Mouse (Mus musculus): ENCODE results near the gene Trpm8. TPM values are rescaled to one million over a fixed set of nuclear protein-coding genes. Genes with fewer than 3 reads are reported as not detected.

Gene Trpm8
- polyA plus RNA-seq, 1 experiment from 2014 or later, result not detected

DNA sequence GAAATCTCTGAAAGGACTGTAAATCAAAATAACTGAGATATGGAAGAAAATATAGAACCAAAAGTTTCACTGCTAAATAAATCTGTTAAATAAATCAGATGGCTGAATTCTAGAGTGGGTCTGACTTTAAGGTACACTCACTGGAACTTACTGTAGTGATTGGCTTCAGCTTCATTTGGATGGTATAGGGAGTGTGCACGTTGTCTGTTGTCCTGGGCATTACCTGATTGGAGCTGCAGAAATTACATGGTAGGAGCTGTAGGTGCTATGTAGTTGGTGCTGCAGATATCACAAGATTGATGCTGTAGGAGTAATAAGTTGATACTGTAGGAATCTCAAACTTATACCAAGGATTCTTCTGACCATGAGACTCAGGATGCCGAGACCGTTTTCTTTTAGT, 32.9 kb downstream of the Trpm8 start:
- H3K9me3 ChIP-seq, result peaks cover 45% of the 10 kb centered on the region

GRCm38 (mm10) chr1:88317279-88317678, 39.8 kb downstream of the Trpm8 start:
- no peaks in the 10 kb centered on the region for H3K4me1 ChIP-seq
- no peak overlapping the region for H3K9ac ChIP-seq
- WGBS, result 89% methylated on average over 1 of the region's 1 CpGs
- no peak overlapping the region for H3K4me3 ChIP-seq
- no peaks in the 10 kb centered on the region for H3K36me3 ChIP-seq
- ATAC-seq (ENCODE audit: insufficient number of reproducible peaks, insufficient read depth, low FRiP score, low TSS enrichment), result no peak
- H3K27me3 ChIP-seq, result no peaks in the 10 kb centered on the region
- no peak overlapping the region for H3K27ac ChIP-seq
- H3K4me2 ChIP-seq (replicated peaks), result no peak overlapping the region
- no peaks in the 10 kb centered on the region for H3K9me3 ChIP-seq

More for the DNA sequence above, 32.9 kb downstream of the Trpm8 start:
- Histone ChIP-seq H3K27ac (no peak overlapping the region), H3K27me3 (no peaks in the 10 kb centered on the region), H3K4me3 (no peak overlapping the region), H3K4me2 (replicated peaks) (no peak overlapping the region), H3K9ac (no peak overlapping the region), H3K36me3 (no peaks in the 10 kb centered on the region), H3K4me1 (no peaks in the 10 kb centered on the region)
- 67% methylated on average over 3 of the region's 3 CpGs for WGBS
- ATAC-seq (ENCODE audit: insufficient number of reproducible peaks, insufficient read depth, low FRiP score, low TSS enrichment), result 0 out of 2 replicates have a peak, but pooled peaks have one; percentile 48

GRCm38 (mm10) chr1:88318531-88319060, 41.1 kb downstream of the Trpm8 start:
- no peak overlapping the region for H3K27ac ChIP-seq
- H3K4me3 ChIP-seq, result no peak overlapping the region
- H3K27me3 ChIP-seq, result no peaks in the 10 kb centered on the region
- no peak for ATAC-seq (ENCODE audit: insufficient number of reproducible peaks, insufficient read depth, low FRiP score, low TSS enrichment)
- no peaks in the 10 kb centered on the region for H3K36me3 ChIP-seq
- H3K9me3 ChIP-seq, result no peaks in the 10 kb centered on the region
- no peak overlapping the region for H3K9ac ChIP-seq
- no peaks in the 10 kb centered on the region for H3K4me1 ChIP-seq
- H3K4me2 ChIP-seq (replicated peaks), result no peak overlapping the region
- WGBS, result 76% methylated on average over 6 of the region's 6 CpGs

GRCm38 (mm10) chr1:88320821-88321395, 43.4 kb downstream of the Trpm8 start:
- H3K9ac ChIP-seq, result no peak overlapping the region
- no peaks in the 10 kb centered on the region for H3K36me3 ChIP-seq
- H3K4me2 ChIP-seq (replicated peaks), result no peak overlapping the region
- 73% methylated on average over 7 of the region's 7 CpGs for WGBS
- no peaks in the 10 kb centered on the region for H3K4me1 ChIP-seq
- no peak overlapping the region for H3K4me3 ChIP-seq
- ATAC-seq (ENCODE audit: insufficient number of reproducible peaks, insufficient read depth, low FRiP score, low TSS enrichment), result no peak
- H3K9me3 ChIP-seq, result no peaks in the 10 kb centered on the region
- H3K27ac ChIP-seq, result no peak overlapping the region
- H3K27me3 ChIP-seq, result no peaks in the 10 kb centered on the region

DNA sequence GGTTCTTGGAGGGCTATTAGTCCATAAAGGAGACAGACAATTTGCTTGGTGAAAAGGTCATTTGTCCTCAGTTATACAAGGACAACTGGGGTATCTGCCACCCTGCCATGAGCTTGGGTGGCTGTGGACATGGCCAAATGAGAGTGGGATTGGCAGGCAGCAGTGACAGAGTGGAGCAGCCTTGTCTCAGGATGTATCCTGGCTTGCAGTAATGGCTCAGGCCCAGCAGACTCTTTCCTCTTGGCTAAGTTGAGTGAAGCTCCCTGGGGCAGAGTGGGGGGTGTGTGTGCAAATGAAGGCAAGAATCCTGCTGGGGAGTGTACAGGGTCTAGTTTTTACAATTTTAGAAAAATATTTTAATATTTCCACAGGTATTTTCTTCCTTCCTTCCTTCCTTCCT, 44.7 kb downstream of the Trpm8 start:
- no peak overlapping the region for H3K27ac ChIP-seq
- no peaks in the 10 kb centered on the region for H3K27me3 ChIP-seq
- no peak overlapping the region for H3K4me3 ChIP-seq
- H3K36me3 ChIP-seq, result no peaks in the 10 kb centered on the region
- ATAC-seq (ENCODE audit: insufficient number of reproducible peaks, insufficient read depth, low FRiP score, low TSS enrichment), result no peak
- no peak overlapping the region for H3K9ac ChIP-seq
- no peaks in the 10 kb centered on the region for H3K4me1 ChIP-seq
- no peaks in the 10 kb centered on the region for H3K9me3 ChIP-seq
- H3K4me2 ChIP-seq (replicated peaks), result no peak overlapping the region

DNA sequence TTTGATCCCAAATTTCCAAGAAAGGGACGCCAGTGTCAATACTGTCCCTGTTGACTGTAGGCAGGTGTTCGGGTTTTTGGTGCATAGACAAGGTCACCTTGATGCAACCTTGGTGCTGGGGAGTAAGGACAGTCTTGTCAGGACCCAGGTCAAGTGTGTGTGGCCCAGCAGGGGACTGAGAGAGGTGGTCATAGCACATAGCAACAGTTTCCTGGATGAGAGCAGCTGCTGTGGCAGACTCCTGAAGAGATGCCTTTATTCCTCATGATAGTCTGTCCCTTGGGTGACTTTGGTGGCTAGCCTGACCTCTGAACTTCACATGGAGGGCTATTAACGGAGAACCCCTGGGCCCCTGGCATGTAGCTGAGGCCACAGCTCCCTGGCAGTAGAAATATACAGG, 45.6 kb downstream of the Trpm8 start:
- Histone ChIP-seq H3K9me3 (no peaks in the 10 kb centered on the region), H3K36me3 (no peaks in the 10 kb centered on the region), H3K27ac (no peak overlapping the region), H3K4me1 (no peaks in the 10 kb centered on the region), H3K4me3 (no peak overlapping the region), H3K9ac (no peak overlapping the region), H3K4me2 (replicated peaks) (no peak overlapping the region), H3K27me3 (no peaks in the 10 kb centered on the region)
- ATAC-seq (ENCODE audit: insufficient number of reproducible peaks, insufficient read depth, low FRiP score, low TSS enrichment), result no peak
- WGBS, result 72% methylated on average over 3 of the region's 3 CpGs

DNA sequence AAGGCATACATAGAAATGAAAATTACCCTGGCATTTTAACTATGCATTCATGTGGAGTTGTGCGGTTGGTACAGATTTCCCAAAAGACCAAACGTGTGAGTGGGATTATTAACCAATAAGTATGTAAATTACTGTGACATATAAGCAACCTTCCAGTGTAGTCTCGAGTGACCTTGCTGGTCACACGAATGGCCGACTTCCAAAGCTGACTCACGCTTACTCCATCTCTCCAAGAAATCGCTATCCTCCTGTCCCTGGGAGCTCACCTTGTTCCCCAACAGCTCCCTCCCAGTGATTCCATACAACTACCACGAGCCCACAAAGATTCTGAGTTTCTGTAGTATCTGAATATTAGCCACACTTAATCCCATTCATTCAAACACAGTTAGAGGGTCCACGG, 62.0 kb downstream of the Trpm8 start:
- ATAC-seq (ENCODE audit: insufficient number of reproducible peaks, insufficient read depth, low FRiP score, low TSS enrichment), result no peak
- Histone ChIP-seq H3K9me3 (no peaks in the 10 kb centered on the region), H3K27me3 (no peaks in the 10 kb centered on the region), H3K27ac (no peak overlapping the region), H3K9ac (no peak overlapping the region), H3K4me1 (no peaks in the 10 kb centered on the region), H3K4me2 (replicated peaks) (no peak overlapping the region), H3K4me3 (no peak overlapping the region), H3K36me3 (no peaks in the 10 kb centered on the region)
- 79% methylated on average over 9 of the region's 9 CpGs for WGBS

DNA sequence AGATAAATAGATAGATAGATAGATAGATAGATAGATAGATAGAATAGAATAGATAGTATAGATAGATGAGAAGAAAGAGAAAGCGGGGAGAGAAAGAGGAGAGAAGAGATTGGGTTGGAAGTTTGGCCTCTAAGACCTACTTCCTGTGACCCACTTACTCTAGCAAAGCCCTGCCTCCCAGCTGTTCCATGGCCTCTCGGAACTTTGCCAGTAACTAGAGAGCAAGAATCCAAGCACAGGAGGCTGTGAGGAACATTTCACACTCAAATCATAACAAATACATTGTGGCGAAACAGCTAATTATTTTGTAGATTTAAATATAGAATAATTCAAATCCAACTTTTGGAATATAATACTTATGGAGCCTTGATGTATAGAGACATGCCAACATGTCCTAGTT, 65.2 kb downstream of the Trpm8 start:
- Histone ChIP-seq H3K27me3 (no peaks in the 10 kb centered on the region), H3K9me3 (no peaks in the 10 kb centered on the region), H3K36me3 (no peaks in the 10 kb centered on the region), H3K4me3 (no peak overlapping the region), H3K4me1 (no peaks in the 10 kb centered on the region), H3K9ac (no peak overlapping the region), H3K27ac (no peak overlapping the region), H3K4me2 (replicated peaks) (no peak overlapping the region)
- 93% methylated on average over 3 of the region's 3 CpGs for WGBS
- no peak for ATAC-seq (ENCODE audit: insufficient number of reproducible peaks, insufficient read depth, low FRiP score, low TSS enrichment)

- Histone ChIP-seq H3K4me3 (no peak overlapping the region), H3K4me1 (no peaks in the 10 kb centered on the region), H3K4me2 (replicated peaks) (no peak overlapping the region), H3K9me3 (no peaks in the 10 kb centered on the region), H3K27ac (no peak overlapping the region), H3K36me3 (no peaks in the 10 kb centered on the region), H3K9ac (no peak overlapping the region), H3K27me3 (no peaks in the 10 kb centered on the region)
- WGBS, result 40% methylated on average over 3 of the region's 3 CpGs
- no peak for ATAC-seq (ENCODE audit: insufficient number of reproducible peaks, insufficient read depth, low FRiP score, low TSS enrichment)
These were observed 68.1 kb downstream of the Trpm8 start for GRCm38 (mm10) chr1:88345580-88345979.

DNA sequence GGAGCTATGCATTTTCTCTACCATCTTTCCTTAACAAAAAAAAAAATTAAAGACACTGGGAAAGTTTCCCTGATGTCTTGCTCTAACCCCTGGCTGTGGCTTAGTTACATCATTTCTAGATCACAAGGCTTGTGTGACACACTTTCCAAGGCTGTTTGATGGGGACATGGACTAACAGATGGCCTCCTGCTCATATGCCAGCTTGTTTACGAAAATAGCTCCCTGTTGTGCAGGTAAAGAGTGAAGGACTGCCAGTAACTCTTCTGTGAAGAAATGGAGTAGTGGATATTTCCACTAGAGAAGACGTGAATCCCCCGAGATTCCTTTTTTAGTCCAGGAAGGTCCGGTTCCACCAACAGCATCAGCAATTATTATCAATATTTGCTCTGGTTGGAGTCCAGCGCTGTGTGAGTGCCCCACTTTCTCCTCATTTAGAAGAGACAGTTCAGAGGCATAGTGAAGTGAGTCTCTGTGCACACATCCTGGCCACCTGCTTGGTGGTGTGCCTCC, 71.1 kb downstream of the Trpm8 start:
- no peaks in the 10 kb centered on the region for H3K36me3 ChIP-seq
- H3K27ac ChIP-seq, result no peak overlapping the region
- H3K4me1 ChIP-seq, result no peaks in the 10 kb centered on the region
- WGBS, result 86% methylated on average over 5 of the region's 5 CpGs
- H3K9me3 ChIP-seq, result no peaks in the 10 kb centered on the region
- H3K9ac ChIP-seq, result no peak overlapping the region
- ATAC-seq (ENCODE audit: insufficient number of reproducible peaks, insufficient read depth, low FRiP score, low TSS enrichment), result no peak
- no peaks in the 10 kb centered on the region for H3K27me3 ChIP-seq
- H3K4me3 ChIP-seq, result no peak overlapping the region
- no peak overlapping the region for H3K4me2 ChIP-seq (replicated peaks)

DNA sequence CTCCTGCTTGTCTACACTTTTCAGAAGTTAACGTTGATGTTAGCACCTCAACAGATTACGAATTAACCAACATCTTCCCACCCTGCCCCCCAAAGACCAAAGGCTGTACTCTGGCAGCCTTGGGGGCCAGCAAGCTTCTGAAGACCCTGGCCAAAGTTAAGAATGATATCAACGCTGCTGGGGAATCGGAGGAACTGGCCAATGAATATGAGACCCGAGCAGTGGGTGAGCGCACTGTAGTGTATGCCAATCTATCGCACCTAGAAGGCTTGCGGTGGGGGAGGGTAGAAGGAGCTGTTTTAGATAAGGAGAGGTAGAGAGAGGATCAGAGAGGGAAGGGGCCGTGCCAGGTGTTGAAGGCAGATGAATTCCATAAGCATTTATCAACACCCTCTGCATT, 73.3 kb downstream of the Trpm8 start:
- Histone ChIP-seq H3K4me1 (no peaks in the 10 kb centered on the region), H3K27me3 (no peaks in the 10 kb centered on the region)

DNA sequence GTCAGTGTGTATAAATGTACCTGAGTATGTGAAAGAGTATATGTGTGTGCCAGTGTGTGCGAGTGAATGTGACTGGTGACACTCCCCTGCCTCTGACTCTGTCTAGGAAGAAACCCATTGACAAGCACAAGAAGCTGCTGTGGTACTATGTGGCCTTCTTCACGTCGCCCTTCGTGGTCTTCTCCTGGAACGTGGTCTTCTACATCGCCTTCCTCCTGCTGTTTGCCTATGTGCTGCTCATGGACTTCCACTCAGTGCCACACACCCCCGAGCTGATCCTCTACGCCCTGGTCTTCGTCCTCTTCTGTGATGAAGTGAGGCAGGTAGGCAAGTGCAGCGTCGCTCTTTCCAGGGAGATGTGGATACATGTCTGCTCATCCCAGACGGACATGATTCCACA, 77.6 kb downstream of the Trpm8 start:
- no peak overlapping the region for H3K9ac ChIP-seq
- no peak overlapping the region for H3K4me2 ChIP-seq (replicated peaks)
- no peak overlapping the region for H3K4me3 ChIP-seq
- H3K27ac ChIP-seq, result no peak overlapping the region
- no peaks in the 10 kb centered on the region for H3K9me3 ChIP-seq
- WGBS, result 87% methylated on average over 12 of the region's 12 CpGs
- no peak for ATAC-seq (ENCODE audit: insufficient number of reproducible peaks, insufficient read depth, low FRiP score, low TSS enrichment)
- no peaks in the 10 kb centered on the region for H3K27me3 ChIP-seq
- H3K4me1 ChIP-seq, result no peaks in the 10 kb centered on the region
- H3K36me3 ChIP-seq, result no peaks in the 10 kb centered on the region

More for the DNA sequence above, 73.3 kb downstream of the Trpm8 start:
- no peak overlapping the region for H3K4me3 ChIP-seq
- no peak overlapping the region for H3K27ac ChIP-seq
- H3K36me3 ChIP-seq, result no peaks in the 10 kb centered on the region
- no peaks in the 10 kb centered on the region for H3K9me3 ChIP-seq
- WGBS, result 89% methylated on average over 9 of the region's 9 CpGs
- no peak overlapping the region for H3K9ac ChIP-seq
- ATAC-seq (ENCODE audit: insufficient number of reproducible peaks, insufficient read depth, low FRiP score, low TSS enrichment), result no peak
- no peak overlapping the region for H3K4me2 ChIP-seq (replicated peaks)

Data from embryonic facial prominence, embryonic 12.5 days (tissue).